Mouse (Mus musculus) neural tube, embryonic 11.5 days (tissue): ENCODE results near the gene Med22. TPM values are rescaled to one million over a fixed set of nuclear protein-coding genes. Genes with fewer than 3 reads are reported as not detected.
"Not testable (repeated sequence)": the region's sequence is repeated elsewhere in the genome, so short reads cannot be mapped to it uniquely, and the experiment has no call there.

Source experiments
- ATAC-seq: fragments of 200-750 bp; cut with Nextera tagmentation; 2 replicates; pipeline ENCODE4 v1.8.0; 2017; ENCODE audit warnings: moderate number of reproducible peaks, mild to moderate bottlenecking, moderate TSS enrichment, moderate library complexity; ENCODE audit not compliant: insufficient read depth, low FRiP score, low TSS enrichment
- DNase-seq: peaks from one replicate; pipeline ENCODE4 v3.0.0-alpha.2; 2015; ENCODE audit warnings: low spot score
- H3K27ac ChIP-seq: fragments of 300-500 bp; sonication (generic); 2 replicates; pipeline ENCODE4 v1.5.1; 2014; ENCODE audit warnings: low read depth, mild to moderate bottlenecking, low read length
- H3K27me3 ChIP-seq: fragments of 300-500 bp; sonication (generic); 2 replicates; pipeline ENCODE4 v1.6.1; 2014; ENCODE audit warnings: mild to moderate bottlenecking, low read length, mixed read lengths; ENCODE audit not compliant: control insufficient read depth, insufficient read depth
- H3K36me3 ChIP-seq: fragments of 300-500 bp; sonication (generic); 2 replicates; pipeline ENCODE4 v1.6.1; 2014; ENCODE audit warnings: mild to moderate bottlenecking, low read length, moderate library complexity, mixed read lengths; ENCODE audit not compliant: control insufficient read depth, insufficient read depth
- H3K4me1 ChIP-seq: fragments of 300-500 bp; sonication (generic); 2 replicates; pipeline ENCODE4 v1.6.1; 2014; ENCODE audit warnings: low read length, mixed read lengths; ENCODE audit not compliant: control insufficient read depth, insufficient read depth
- H3K4me2 ChIP-seq: fragments of 300-500 bp; sonication (generic); 2 replicates; pipeline ENCODE4 v1.6.1; 2014; ENCODE audit warnings: low read depth, mild to moderate bottlenecking, moderate library complexity
- H3K4me3 ChIP-seq: fragments of 300-500 bp; sonication (generic); 2 replicates; pipeline ENCODE4 v1.5.1; 2014; ENCODE audit warnings: low read depth, low read length
- H3K9ac ChIP-seq: fragments of 300-500 bp; sonication (generic); 2 replicates; pipeline ENCODE4 v1.6.1; 2014; ENCODE audit warnings: mild to moderate bottlenecking, low read length
- H3K9me3 ChIP-seq: fragments of 300-500 bp; sonication (generic); 2 replicates; pipeline ENCODE4 v1.6.1; 2016; ENCODE audit warnings: low read length; ENCODE audit not compliant: control insufficient read depth
- WGBS: fragments of 180-500 bp; shearing (Covaris S2); extraction: QIAGEN DNeasy Blood & Tissue Kit; methylation state at CpG from one replicate; pipeline ENCODE4 v1.1.7; 2014; 5-methylcytosine and 5-hydroxymethylcytosine counted together
- polyA plus RNA-seq: library from polyadenylated mRNA; unstranded; fragments of >200 nt; fragmentation: Nextera tagmentation; extraction: Ambion mirVana; gene quantifications from 2 replicates; pipeline ENCODE4 v1.2.1, GENCODE M21; 2014

Med22 gene
- polyA plus RNA-seq, 1 experiment from 2014 or later, result 96.8 TPM

GRCm38 (mm10) chr2:26901834-26902400 is 8.6 kb downstream of the Med22 start:
- Histone ChIP-seq H3K9ac (peak overlapping the region; percentile 75), H3K4me3 (peak overlapping the region; percentile 89), H3K4me1 (peaks cover 13% of the 10 kb centered on the region), H3K27me3 (no peaks in the 10 kb centered on the region), H3K27ac (peak overlapping the region; percentile 69; the same call in 1 of the 2 replicates), H3K36me3 (peaks cover 19% of the 10 kb centered on the region), H3K9me3 (no peaks in the 10 kb centered on the region), H3K4me2 (peak overlapping the region; percentile 77)
- WGBS, result 8% methylated on average over 7 of the region's 7 CpGs
- no peak for DNase-seq
- ATAC-seq, result no peak

GRCm38 (mm10) chr2:26900731-26901130 is 9.7 kb downstream of the Med22 start:
- H3K4me2 ChIP-seq, result no peak overlapping the region
- peaks cover 13% of the 10 kb centered on the region for H3K4me1 ChIP-seq
- DNase-seq (no peak), ATAC-seq (no peak)
- no peaks in the 10 kb centered on the region for H3K27me3 ChIP-seq
- H3K9me3 ChIP-seq, result no peaks in the 10 kb centered on the region
- peaks cover 13% of the 10 kb centered on the region for H3K36me3 ChIP-seq
- no peak overlapping the region for H3K9ac ChIP-seq
- no peak overlapping the region for H3K27ac ChIP-seq
- 85% methylated on average over 1 of the region's 1 CpGs for WGBS
- H3K4me3 ChIP-seq, result no peak overlapping the region

- Histone ChIP-seq H3K4me2 (no peak overlapping the region), H3K4me3 (no peak overlapping the region), H3K9ac (no peak overlapping the region), H3K27me3 (no peaks in the 10 kb centered on the region), H3K27ac (no peak overlapping the region), H3K4me1 (no peaks in the 10 kb centered on the region), H3K9me3 (no peaks in the 10 kb centered on the region), H3K36me3 (peaks cover 25% of the 10 kb centered on the region)
- DNase-seq (no peak), ATAC-seq (no peak)
- 96% methylated on average over 4 of the region's 4 CpGs for WGBS
These were observed 14.6 kb downstream of the Med22 start for GRCm38 (mm10) chr2:26895898-26896297.

- ATAC-seq, result not testable (repeated sequence)
These were observed 24.3 kb downstream of the Med22 start for GRCm38 (mm10) chr2:26886170-26886569.

GRCm38 (mm10) chr2:26885541-26885940 is 24.9 kb downstream of the Med22 start:
- DNase-seq, H3K4me2 ChIP-seq, H3K9me3 ChIP-seq, H3K9ac ChIP-seq, ATAC-seq, H3K4me1 ChIP-seq, H3K27ac ChIP-seq, H3K27me3 ChIP-seq, H3K36me3 ChIP-seq, H3K4me3 ChIP-seq: not testable (repeated sequence)
- 87% methylated on average over 2 of the region's 2 CpGs for WGBS

More at GRCm38 (mm10) chr2:26886170-26886569, 24.3 kb downstream of the Med22 start:
- H3K4me2 ChIP-seq, H3K36me3 ChIP-seq, H3K4me1 ChIP-seq, H3K9me3 ChIP-seq, H3K27me3 ChIP-seq, H3K9ac ChIP-seq, H3K27ac ChIP-seq, DNase-seq, H3K4me3 ChIP-seq: not testable (repeated sequence)
- 72% methylated on average over 4 of the region's 4 CpGs for WGBS

- ATAC-seq (no peak), DNase-seq (no peak)
- Histone ChIP-seq H3K36me3 (no peaks in the 10 kb centered on the region), H3K9ac (no peak overlapping the region), H3K27ac (no peak overlapping the region), H3K9me3 (no peaks in the 10 kb centered on the region), H3K4me2 (no peak overlapping the region), H3K4me1 (no peaks in the 10 kb centered on the region), H3K27me3 (no peaks in the 10 kb centered on the region), H3K4me3 (no peak overlapping the region)
These were observed 31.9 kb downstream of the Med22 start for GRCm38 (mm10) chr2:26878571-26878970.

- WGBS, result 71% methylated on average over 6 of the region's 6 CpGs
- H3K9ac ChIP-seq, result no peak overlapping the region
- no peaks in the 10 kb centered on the region for H3K27me3 ChIP-seq
- H3K4me1 ChIP-seq, result no peaks in the 10 kb centered on the region
- no peak overlapping the region for H3K4me2 ChIP-seq
- no peak overlapping the region for H3K4me3 ChIP-seq
- ATAC-seq, result no peak
- no peak overlapping the region for H3K27ac ChIP-seq
- no peaks in the 10 kb centered on the region for H3K36me3 ChIP-seq
- H3K9me3 ChIP-seq, result no peaks in the 10 kb centered on the region
- no peak for DNase-seq
These were observed 39.8 kb downstream of the Med22 start for GRCm38 (mm10) chr2:26870666-26871065.

- Histone ChIP-seq H3K4me1 (no peaks in the 10 kb centered on the region), H3K4me3 (no peak within 1 kb of the TSS), H3K9me3 (no peaks in the 10 kb centered on the region), H3K36me3 (no peaks in the 10 kb centered on the region), H3K27me3 (no peaks in the 10 kb centered on the region), H3K4me2 (no peak within 1 kb of the TSS), H3K9ac (no peak within 1 kb of the TSS), H3K27ac (no peak within 1 kb of the TSS)
- ATAC-seq (no peak), DNase-seq (no peak)
- 73% methylated on average over 3 of the region's 3 CpGs for WGBS
These were observed 45.6 kb downstream of the Med22 start, which contains the start of gene Abo for GRCm38 (mm10) chr2:26864879-26865278. Gene Abo, minus strand, starts transcription at chr2:26864979.

- Histone ChIP-seq H3K4me1 (no peaks in the 10 kb centered on the region), H3K36me3 (no peaks in the 10 kb centered on the region), H3K9me3 (no peaks in the 10 kb centered on the region), H3K4me3 (no peak overlapping the region), H3K27ac (no peak overlapping the region), H3K27me3 (no peaks in the 10 kb centered on the region), H3K4me2 (no peak overlapping the region), H3K9ac (no peak overlapping the region)
- no peak for ATAC-seq
- DNase-seq, result no peak
- 87% methylated on average over 3 of the region's 3 CpGs for WGBS
These were observed 47.6 kb downstream of the Med22 start for GRCm38 (mm10) chr2:26862856-26863255.
